Mouse (Mus musculus): Measurements from ENCODE around the gene D630003M21Rik. TPM values are rescaled to one million over a fixed set of nuclear protein-coding genes. Genes with fewer than 3 reads are reported as not detected.

Gene D630003M21Rik
- polyA plus RNA-seq, 1 experiment from 2014 or later: 2.1 TPM

DNA sequence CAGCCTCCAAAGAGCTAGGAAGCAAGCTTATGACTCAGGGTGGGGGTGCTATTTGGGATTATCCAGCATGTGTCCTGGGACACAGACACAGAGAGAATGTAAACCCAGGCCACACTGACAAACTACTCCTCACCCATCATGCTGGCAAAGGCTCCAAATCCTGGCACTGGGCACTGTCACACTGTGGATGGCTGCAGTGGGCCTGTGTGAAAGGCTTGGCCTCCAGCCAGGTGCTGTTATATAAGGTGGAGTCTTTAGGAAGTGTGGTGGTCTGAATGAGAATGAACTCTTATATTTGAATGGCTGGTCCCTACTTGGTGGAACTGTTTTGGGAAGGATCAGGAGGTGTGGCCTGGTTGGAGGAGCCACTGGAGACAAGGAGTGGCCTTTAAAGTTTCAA lies 7.7 kb upstream of the D630003M21Rik start:
- no peak for ATAC-seq (replicated peaks; ENCODE audit: insufficient number of reproducible peaks, insufficient read depth, low FRiP score, low read depth)
- H3K4me1 ChIP-seq (replicated peaks): no peaks in the 10 kb centered on the region
- H3K27me3 ChIP-seq: no peaks in the 10 kb centered on the region
- no peak overlapping the region for H3K9ac ChIP-seq
- H3K4me2 ChIP-seq: no peak overlapping the region
- no peaks in the 10 kb centered on the region for H3K9me3 ChIP-seq (replicated peaks)
- no peak overlapping the region for H3K4me3 ChIP-seq
- no peaks in the 10 kb centered on the region for H3K36me3 ChIP-seq
- H3K27ac ChIP-seq: no peak overlapping the region

DNA sequence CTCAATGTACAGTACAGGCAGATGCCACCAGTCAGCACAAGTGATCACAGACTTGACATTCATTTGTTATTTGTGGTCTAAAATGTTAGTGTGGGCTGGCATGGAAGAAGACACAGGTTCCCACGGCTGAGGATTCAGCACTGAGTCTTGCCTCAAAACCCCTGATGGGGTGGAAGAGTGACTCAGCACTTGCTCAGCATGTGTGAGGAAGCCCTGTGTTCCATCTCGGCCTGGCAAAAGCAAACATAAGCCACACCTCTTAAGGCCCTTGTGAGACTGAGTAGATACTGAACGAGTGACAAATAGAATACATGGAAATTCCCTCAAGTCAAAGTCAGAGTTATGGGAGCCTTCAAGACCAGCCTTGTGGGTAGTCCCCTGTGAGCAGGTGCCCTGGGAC lies 4.1 kb upstream of the D630003M21Rik start:
- Histone ChIP-seq H3K9ac (no peak overlapping the region), H3K4me2 (no peak overlapping the region), H3K27me3 (peaks cover 14% of the 10 kb centered on the region), H3K9me3 (replicated peaks) (no peaks in the 10 kb centered on the region), H3K4me1 (replicated peaks) (peaks cover 12% of the 10 kb centered on the region), H3K27ac (no peak overlapping the region), H3K4me3 (no peak overlapping the region), H3K36me3 (no peaks in the 10 kb centered on the region)
- 52% methylated on average over 3 of the region's 3 CpGs for WGBS
- no peak for ATAC-seq (replicated peaks; ENCODE audit: insufficient number of reproducible peaks, insufficient read depth, low FRiP score, low read depth)

DNA sequence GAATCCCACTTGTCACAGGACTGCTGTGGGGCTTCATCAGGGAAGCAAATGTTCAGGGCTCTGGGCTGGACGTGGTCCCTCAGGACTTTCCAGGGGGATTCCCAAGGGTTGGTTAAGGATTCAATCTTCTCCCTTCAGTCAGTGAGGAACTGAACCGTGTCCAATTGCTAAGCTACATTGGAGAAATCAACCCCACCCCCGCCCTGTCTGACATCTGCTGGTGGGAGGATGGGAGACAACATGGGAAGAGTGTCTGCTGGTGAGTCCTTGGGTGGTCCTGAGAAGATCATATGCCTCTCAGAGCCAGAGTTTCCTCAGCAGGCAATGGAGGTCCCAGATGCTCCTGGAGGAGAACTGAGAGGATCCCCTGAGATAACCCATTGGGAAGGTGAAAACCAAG lies 3.4 kb upstream of the D630003M21Rik start:
- no peak overlapping the region for H3K27ac ChIP-seq
- 67% methylated on average over 3 of the region's 3 CpGs for WGBS
- H3K27me3 ChIP-seq: peaks cover 21% of the 10 kb centered on the region
- H3K4me3 ChIP-seq: no peak overlapping the region
- H3K4me1 ChIP-seq (replicated peaks): peaks cover 12% of the 10 kb centered on the region
- H3K9me3 ChIP-seq (replicated peaks): no peaks in the 10 kb centered on the region
- H3K36me3 ChIP-seq: no peaks in the 10 kb centered on the region
- no peak overlapping the region for H3K4me2 ChIP-seq
- no peak overlapping the region for H3K9ac ChIP-seq
- ATAC-seq (replicated peaks; ENCODE audit: insufficient number of reproducible peaks, insufficient read depth, low FRiP score, low read depth): no peak

DNA sequence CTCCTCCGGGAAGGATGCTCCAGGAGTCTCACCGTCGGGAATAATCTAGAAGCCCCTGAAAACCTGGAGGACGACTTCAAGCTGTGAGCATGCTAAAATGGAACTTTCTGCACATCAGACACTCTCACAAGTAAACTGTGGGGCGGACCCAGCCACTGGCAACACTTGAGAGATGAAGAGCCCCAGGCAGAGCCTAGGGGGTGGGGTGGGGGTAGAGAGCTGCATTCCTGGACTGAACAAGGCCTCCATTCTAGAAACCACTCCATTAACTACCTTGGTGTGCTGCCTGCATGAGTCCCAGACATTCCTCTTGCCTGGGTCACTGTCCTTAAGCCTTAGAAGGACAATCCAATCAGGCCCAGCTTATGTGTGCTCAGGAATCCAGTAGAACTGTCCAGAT lies 2.0 kb upstream of the D630003M21Rik start:
- H3K27ac ChIP-seq: no peak overlapping the region
- 51% methylated on average over 5 of the region's 5 CpGs for WGBS
- no peak overlapping the region for H3K4me2 ChIP-seq

DNA sequence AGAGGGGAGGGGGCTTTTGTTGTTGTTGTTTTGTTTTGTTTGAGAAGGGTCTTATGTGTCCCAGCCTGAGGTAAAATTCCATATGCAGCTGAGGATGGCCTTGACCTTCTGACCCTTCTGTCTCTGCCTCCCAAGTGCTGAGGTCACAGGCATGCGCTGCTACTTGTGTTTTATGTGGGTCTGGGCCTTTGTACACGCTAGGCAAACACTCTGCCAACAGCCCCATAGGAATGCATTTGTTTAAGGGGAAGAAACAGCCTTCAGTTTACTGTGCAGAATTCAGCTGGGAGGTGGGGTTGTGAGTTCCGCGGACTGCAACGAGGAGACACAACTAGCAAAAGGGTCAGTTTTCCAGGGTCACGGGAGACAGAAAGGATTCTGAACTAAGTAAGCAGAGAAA lies 1.6 kb upstream of the D630003M21Rik start:
- Histone ChIP-seq H3K36me3 (no peaks in the 10 kb centered on the region), H3K27ac (no peak overlapping the region), H3K9me3 (replicated peaks) (no peaks in the 10 kb centered on the region), H3K4me2 (no peak overlapping the region), H3K9ac (no peak overlapping the region), H3K4me3 (no peak overlapping the region), H3K27me3 (peaks cover 21% of the 10 kb centered on the region), H3K4me1 (replicated peaks) (peaks cover 12% of the 10 kb centered on the region)
- no peak for ATAC-seq (replicated peaks; ENCODE audit: insufficient number of reproducible peaks, insufficient read depth, low FRiP score, low read depth)
- WGBS: 65% methylated on average over 6 of the region's 6 CpGs

More for the DNA sequence above, 2.0 kb upstream of the D630003M21Rik start:
- Histone ChIP-seq H3K9me3 (replicated peaks) (no peaks in the 10 kb centered on the region), H3K9ac (no peak overlapping the region), H3K27me3 (peaks cover 21% of the 10 kb centered on the region), H3K4me1 (replicated peaks) (peaks cover 12% of the 10 kb centered on the region), H3K4me3 (no peak overlapping the region), H3K36me3 (no peaks in the 10 kb centered on the region)
- no peak for ATAC-seq (replicated peaks; ENCODE audit: insufficient number of reproducible peaks, insufficient read depth, low FRiP score, low read depth)

DNA sequence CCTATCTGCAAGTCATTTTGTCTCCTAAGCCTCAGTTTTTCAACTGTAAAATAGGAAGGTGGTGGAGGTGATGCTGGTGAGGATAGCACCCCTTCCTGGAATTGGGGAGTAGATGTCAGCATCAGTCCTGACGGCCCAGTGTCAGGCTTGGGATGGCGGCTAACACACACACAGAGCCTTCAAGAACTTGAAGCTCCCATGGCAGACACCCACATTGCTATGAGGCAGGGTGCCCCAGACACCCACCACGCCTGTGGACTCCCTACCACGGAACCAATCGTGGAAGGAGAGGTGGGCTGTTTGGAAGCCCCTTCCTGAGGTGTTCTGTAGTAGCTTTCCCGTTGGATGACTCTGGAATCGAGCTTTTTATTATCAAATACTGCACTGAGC lies 476 bp upstream of the D630003M21Rik start:
- Histone ChIP-seq H3K9ac (peak overlapping the region; percentile 47), H3K4me2 (peak overlapping the region; percentile 76), H3K9me3 (replicated peaks) (no peaks in the 10 kb centered on the region), H3K27ac (no peak overlapping the region), H3K36me3 (no peaks in the 10 kb centered on the region), H3K27me3 (peaks cover 21% of the 10 kb centered on the region), H3K4me1 (replicated peaks) (peaks cover 12% of the 10 kb centered on the region), H3K4me3 (peak overlapping the region; percentile 44)
- no peak for ATAC-seq (replicated peaks; ENCODE audit: insufficient number of reproducible peaks, insufficient read depth, low FRiP score, low read depth)
- WGBS: 28% methylated on average over 7 of the region's 7 CpGs

DNA sequence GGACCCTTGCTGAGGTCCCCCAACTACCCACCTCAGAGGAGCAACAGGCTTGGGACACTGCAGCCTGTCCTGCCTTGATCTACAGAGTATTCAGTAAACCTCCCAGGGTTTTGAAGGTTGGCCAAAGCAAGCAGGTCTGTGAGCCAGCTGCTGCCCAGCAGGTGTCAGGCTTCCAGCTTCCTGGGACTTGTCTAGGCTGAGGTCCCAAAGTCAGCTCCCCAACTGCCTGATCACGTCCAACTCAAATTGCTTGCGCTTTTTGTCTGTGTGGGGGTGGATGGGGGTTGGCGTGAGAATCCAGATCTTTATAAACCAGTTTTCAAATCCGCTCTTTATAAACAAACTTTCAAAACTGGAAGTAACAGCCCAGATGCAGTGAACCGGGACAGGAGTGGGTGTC lies 3.7 kb downstream of the D630003M21Rik start:
- ATAC-seq (replicated peaks; ENCODE audit: insufficient number of reproducible peaks, insufficient read depth, low FRiP score, low read depth): no peak
- H3K4me2 ChIP-seq: no peak overlapping the region
- H3K27me3 ChIP-seq: peaks cover 21% of the 10 kb centered on the region
- no peak overlapping the region for H3K9ac ChIP-seq
- H3K36me3 ChIP-seq: no peaks in the 10 kb centered on the region
- H3K4me3 ChIP-seq: no peak overlapping the region
- H3K27ac ChIP-seq: no peak overlapping the region
- no peaks in the 10 kb centered on the region for H3K9me3 ChIP-seq (replicated peaks)
- 52% methylated on average over 5 of the region's 5 CpGs for WGBS
- H3K4me1 ChIP-seq (replicated peaks): peaks cover 22% of the 10 kb centered on the region

DNA sequence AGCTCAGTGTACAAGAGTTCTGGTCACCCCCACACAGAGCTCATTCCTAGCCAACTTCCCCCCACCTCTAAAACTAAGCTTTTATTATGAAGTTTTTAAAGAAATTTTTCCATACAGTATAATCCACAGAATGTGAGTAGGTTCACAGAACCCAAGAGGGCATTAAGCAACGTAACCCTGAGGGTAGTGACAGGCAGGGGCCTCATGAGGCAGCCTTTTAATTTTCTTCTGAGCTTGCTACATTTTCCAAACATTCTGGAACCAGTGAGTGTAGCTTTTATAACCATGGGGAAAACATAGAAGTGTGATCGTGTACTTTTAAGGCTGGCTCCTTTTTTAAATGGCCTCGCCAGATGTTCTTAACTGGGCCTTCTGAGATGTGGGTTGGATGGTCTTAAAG lies 5.5 kb downstream of the D630003M21Rik start:
- Histone ChIP-seq H3K27me3 (peaks cover 13% of the 10 kb centered on the region), H3K4me1 (replicated peaks) (peaks cover 10% of the 10 kb centered on the region), H3K4me3 (no peak overlapping the region), H3K9ac (no peak overlapping the region), H3K27ac (no peak overlapping the region), H3K36me3 (no peaks in the 10 kb centered on the region), H3K9me3 (replicated peaks) (no peaks in the 10 kb centered on the region), H3K4me2 (no peak overlapping the region)
- WGBS: 69% methylated on average over 3 of the region's 3 CpGs
- no peak for ATAC-seq (replicated peaks; ENCODE audit: insufficient number of reproducible peaks, insufficient read depth, low FRiP score, low read depth)

DNA sequence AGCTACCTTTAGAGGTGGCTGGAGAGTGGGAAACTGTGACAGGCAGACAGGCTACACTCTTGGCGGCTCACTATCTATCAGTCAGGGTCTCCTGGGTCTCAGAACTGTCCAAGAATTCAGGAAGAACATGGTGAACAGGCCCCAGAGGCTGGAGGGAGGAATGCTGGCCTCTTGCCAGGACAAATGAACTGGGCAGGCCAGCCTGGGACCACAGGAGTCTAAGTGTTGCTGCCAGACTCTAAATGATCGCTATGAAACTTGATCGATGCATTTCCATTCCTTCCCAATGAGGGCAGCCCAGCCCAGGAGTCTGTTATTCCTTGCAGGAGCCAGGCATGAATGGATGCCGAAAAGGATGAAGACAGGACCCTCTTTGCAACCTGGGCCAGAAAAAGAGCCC lies 6.4 kb downstream of the D630003M21Rik start:
- Histone ChIP-seq H3K9me3 (replicated peaks) (no peaks in the 10 kb centered on the region), H3K4me2 (no peak overlapping the region), H3K36me3 (no peaks in the 10 kb centered on the region), H3K27me3 (peaks cover 6% of the 10 kb centered on the region; the same call in 1 of the 2 replicates), H3K4me3 (no peak overlapping the region), H3K9ac (no peak overlapping the region), H3K27ac (no peak overlapping the region), H3K4me1 (replicated peaks) (peaks cover 10% of the 10 kb centered on the region)
- WGBS: 31% methylated on average over 4 of the region's 4 CpGs
- no peak; the same call in 1 of the 2 replicates for ATAC-seq (replicated peaks; ENCODE audit: insufficient number of reproducible peaks, insufficient read depth, low FRiP score, low read depth)

DNA sequence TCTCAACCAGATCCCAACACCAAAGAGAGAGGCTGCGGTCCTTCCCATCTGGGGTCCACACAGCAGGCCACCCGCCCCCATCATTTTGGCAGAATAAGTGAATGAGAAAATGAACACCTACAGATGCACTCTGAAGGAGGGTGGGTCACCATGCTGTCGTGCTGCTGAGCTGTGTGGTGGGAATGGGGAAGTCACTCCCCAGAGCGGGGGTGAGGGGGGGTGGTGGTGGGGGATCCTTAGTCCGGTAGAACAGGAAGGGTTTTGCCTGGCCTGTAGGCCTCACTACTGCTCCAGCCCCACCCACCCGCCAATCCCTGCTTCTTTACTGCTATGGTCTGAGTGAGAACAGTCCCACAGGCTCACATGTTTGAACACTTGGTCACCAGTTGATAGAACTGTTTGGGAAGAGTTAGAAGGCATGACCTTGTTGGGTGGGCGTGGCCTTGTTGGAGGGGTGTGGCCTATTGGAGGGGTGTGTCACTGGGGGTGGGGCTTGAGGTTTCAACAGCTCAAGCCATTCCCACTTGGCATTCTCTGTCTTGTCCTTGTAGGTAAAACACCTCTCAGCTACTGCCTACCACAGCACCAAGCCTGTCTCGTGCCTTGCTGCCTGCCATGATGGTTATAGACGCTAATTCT lies 7.5 kb downstream of the D630003M21Rik start:
- Histone ChIP-seq H3K4me3 (no peak overlapping the region), H3K27me3 (peaks cover 3% of the 10 kb centered on the region; the same call in 1 of the 2 replicates), H3K4me2 (no peak overlapping the region), H3K9me3 (replicated peaks) (no peaks in the 10 kb centered on the region), H3K9ac (no peak overlapping the region), H3K4me1 (replicated peaks) (peaks cover 10% of the 10 kb centered on the region), H3K27ac (no peak overlapping the region), H3K36me3 (no peaks in the 10 kb centered on the region)
- ATAC-seq (replicated peaks; ENCODE audit: insufficient number of reproducible peaks, insufficient read depth, low FRiP score, low read depth): no peak
- WGBS: 83% methylated on average over 9 of the region's 9 CpGs

DNA sequence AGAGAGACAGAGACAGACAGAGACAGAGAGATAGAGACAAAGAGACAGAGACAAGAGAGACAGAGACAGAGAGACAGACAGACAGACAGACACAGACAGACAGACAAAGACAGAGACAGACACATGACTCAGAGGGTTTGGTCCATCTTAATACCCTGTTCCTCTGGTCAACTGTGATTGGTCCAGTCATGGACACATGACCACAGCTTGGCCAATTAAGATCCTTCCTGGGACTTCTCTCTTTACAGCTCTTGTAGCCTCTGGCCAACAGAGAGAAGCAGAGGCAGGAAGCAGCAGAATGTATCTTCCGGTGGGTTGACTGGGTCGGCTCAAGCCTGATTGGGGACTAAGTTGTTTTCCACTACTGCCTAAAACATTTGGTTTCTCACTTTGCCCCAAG lies 9.5 kb downstream of the D630003M21Rik start:
- WGBS: 80% methylated on average over 2 of the region's 2 CpGs
- no peak overlapping the region for H3K4me2 ChIP-seq
- peaks cover 12% of the 10 kb centered on the region for H3K4me1 ChIP-seq (replicated peaks)
- no peak overlapping the region for H3K9ac ChIP-seq
- H3K4me3 ChIP-seq: no peak overlapping the region
- H3K27ac ChIP-seq: no peak overlapping the region
- no peak for ATAC-seq (replicated peaks; ENCODE audit: insufficient number of reproducible peaks, insufficient read depth, low FRiP score, low read depth)
- no peaks in the 10 kb centered on the region for H3K9me3 ChIP-seq (replicated peaks)
- no peaks in the 10 kb centered on the region for H3K36me3 ChIP-seq
- H3K27me3 ChIP-seq: 0 out of 2 replicates have a peak, but pooled peaks cover 3% of the 10 kb centered on the region

DNA sequence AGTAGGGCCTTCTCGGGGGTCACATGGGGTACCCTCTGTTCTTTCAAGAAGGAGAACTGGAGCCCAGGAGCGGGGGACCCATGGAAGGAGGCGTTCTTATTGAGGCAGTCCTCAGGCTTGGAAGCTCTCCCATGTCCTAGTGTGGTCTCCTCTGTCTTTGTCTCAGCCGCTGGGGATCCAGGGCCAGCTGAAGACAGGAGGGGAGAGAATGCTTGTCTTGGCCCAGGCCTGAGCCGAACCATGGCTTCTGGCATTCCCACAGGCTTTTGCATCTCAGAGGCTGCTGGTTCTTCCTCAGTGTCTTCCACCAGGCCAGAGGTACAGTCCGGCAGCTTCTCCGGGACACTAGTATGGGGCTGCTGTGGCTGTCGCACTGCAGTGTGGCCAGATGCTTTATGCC lies 12.5 kb downstream of the D630003M21Rik start:
- Histone ChIP-seq H3K36me3 (no peaks in the 10 kb centered on the region), H3K27ac (peak overlapping the region; percentile 39), H3K4me2 (no peak overlapping the region), H3K9me3 (replicated peaks) (no peaks in the 10 kb centered on the region), H3K27me3 (0 out of 2 replicates have a peak, but pooled peaks cover 3% of the 10 kb centered on the region), H3K9ac (no peak overlapping the region), H3K4me1 (replicated peaks) (peaks cover 3% of the 10 kb centered on the region; the same call in 1 of the 2 replicates), H3K4me3 (no peak overlapping the region)
- WGBS: 70% methylated on average over 8 of the region's 8 CpGs
- ATAC-seq (replicated peaks; ENCODE audit: insufficient number of reproducible peaks, insufficient read depth, low FRiP score, low read depth): no peak

Measured in heart, embryonic 15.5 days (tissue).